Mouse (Mus musculus): ENCODE data around the gene Arhgap17. TPM values are rescaled to one million over a fixed set of nuclear protein-coding genes. Genes with fewer than 3 reads are reported as not detected.

Arhgap17 gene
- total and polyA plus RNA-seq, 3 experiments, result 21.1 to 133 (median 80.8) TPM

DNA sequence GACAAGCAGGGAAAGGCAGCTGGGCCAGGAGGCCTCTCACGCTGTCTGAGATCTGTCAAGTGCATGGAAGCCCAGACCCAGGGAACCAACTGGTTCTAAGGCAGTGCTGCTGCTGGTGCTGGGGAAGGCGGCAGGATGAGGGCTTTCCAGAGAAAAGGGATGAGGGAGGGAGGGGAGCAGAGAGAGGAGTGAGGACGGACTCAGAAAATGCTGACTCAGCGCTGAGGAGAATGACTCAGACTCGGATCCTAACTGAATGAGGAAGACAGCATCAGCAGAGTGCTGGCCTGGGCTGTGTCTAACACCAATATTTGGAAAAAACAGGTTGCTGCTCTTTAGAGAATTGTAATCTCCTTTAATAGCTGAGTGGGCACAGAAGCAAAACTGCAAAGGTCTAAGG, 57.9 kb downstream of the Arhgap17 start:
- Histone ChIP-seq H3K4me1 (ENCODE audit: insufficient read depth, low read depth, low read length) (peaks cover 16% of the 10 kb centered on the region), H3K4me3 (ENCODE audit: low read depth, low read length) (no peak overlapping the region), H3K27me3 (ENCODE audit: insufficient read depth, low read length) (no peaks in the 10 kb centered on the region), H3K9me3 (replicated peaks) (no peaks in the 10 kb centered on the region), H3K36me3 (replicated peaks) (peaks cover 95% of the 10 kb centered on the region)
- ATAC-seq (ENCODE audit: extremely low read depth, insufficient number of reproducible peaks, low FRiP score, poor library complexity, severe bottlenecking) (peak; percentile 49; the same call in 1 of the 2 replicates), DNase-seq (ENCODE audit: low spot score) (no peak)
- no peak for TF ChIP-seq POLR2AphosphoS5 (IDR thresholded peaks at IDR 0.05; ENCODE audit: insufficient replicate concordance, low read depth, low read length)
- no peak for TF ChIP-seq GATA1 (IDR thresholded peaks at IDR 0.05; ENCODE audit: borderline replicate concordance, low read length)
- no peak for TF ChIP-seq CTCF (IDR thresholded peaks at IDR 0.05; ENCODE audit: low read depth, low read length)
- TF ChIP-seq TAL1 (conservative IDR thresholded peaks at IDR 0.05; ENCODE audit: low read depth, low read length), result no peak
- no peak for TF ChIP-seq GATA2 (IDR thresholded peaks at IDR 0.05; ENCODE audit: borderline replicate concordance, low read depth, low read length)

DNA sequence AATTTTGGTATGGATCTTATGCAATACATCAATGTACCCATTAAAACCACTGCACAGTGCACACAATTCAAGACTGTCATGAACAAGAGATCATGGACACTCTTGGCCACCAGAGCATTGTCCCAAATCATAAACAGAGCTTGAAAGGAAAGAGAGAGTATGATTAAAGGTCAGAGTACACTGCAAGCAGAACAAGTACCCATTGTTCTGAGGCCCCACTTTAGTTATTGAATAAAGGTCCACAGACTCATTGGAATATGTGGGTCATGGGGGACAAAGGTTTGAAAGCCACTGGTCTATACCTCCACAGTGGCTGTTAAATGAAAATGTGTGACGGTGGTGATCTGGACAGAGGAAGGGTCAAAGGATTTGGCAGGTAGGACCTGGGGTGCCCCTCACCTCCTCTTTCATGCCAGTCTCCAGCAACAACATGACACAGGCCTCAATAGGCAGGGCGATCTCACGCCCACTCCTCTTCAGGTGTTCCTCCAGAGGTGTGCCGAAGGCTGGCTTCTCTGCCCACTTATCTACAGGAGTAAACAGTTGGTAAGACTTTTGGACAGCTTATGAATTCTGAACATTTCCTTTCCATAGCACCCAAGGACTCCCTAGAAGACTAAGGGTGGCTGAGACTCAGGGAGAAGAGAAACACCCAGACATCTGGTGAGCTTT, 61.7 kb downstream of the Arhgap17 start:
- no peaks in the 10 kb centered on the region for H3K27me3 ChIP-seq (ENCODE audit: insufficient read depth, low read length)
- no peak for DNase-seq (ENCODE audit: low spot score)
- no peak overlapping the region for H3K4me3 ChIP-seq (ENCODE audit: low read depth, low read length)
- peaks cover 15% of the 10 kb centered on the region for H3K4me1 ChIP-seq (ENCODE audit: insufficient read depth, low read depth, low read length)
- H3K36me3 ChIP-seq (replicated peaks), result peaks cover 97% of the 10 kb centered on the region
- TF ChIP-seq GATA2 (IDR thresholded peaks at IDR 0.05; ENCODE audit: borderline replicate concordance, low read depth, low read length) (no peak), GATA1 (IDR thresholded peaks at IDR 0.05; ENCODE audit: borderline replicate concordance, low read length) (no peak), TAL1 (conservative IDR thresholded peaks at IDR 0.05; ENCODE audit: low read depth, low read length) (no peak), POLR2AphosphoS5 (IDR thresholded peaks at IDR 0.05; ENCODE audit: insufficient replicate concordance, low read depth, low read length) (no peak), CTCF (IDR thresholded peaks at IDR 0.05; ENCODE audit: low read depth, low read length) (no peak)
- H3K9me3 ChIP-seq (replicated peaks), result no peaks in the 10 kb centered on the region
- ATAC-seq (ENCODE audit: extremely low read depth, insufficient number of reproducible peaks, low FRiP score, poor library complexity, severe bottlenecking), result no peak

DNA sequence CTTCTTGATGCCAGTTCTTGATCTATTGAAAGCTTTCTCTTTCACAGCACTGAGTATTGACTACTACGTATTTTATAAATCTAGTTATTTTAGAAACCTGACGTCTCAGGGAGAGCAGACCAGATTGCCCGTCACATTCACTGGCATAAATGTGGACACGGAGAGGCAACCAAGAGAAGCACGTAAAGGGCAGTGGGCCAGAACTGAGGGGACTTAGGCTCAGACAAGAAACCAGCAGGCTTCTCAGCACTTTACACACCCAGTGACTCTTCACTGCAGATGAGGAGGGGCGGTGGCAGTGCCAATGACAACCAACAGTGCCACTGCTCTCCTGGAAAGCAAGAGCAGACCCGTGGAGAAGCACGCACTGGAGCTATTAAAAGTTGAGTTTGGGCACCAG, 62.5 kb downstream of the Arhgap17 start:
- TF ChIP-seq GATA2 (IDR thresholded peaks at IDR 0.05; ENCODE audit: borderline replicate concordance, low read depth, low read length) (no peak), POLR2AphosphoS5 (IDR thresholded peaks at IDR 0.05; ENCODE audit: insufficient replicate concordance, low read depth, low read length) (no peak), GATA1 (IDR thresholded peaks at IDR 0.05; ENCODE audit: borderline replicate concordance, low read length) (no peak), CTCF (IDR thresholded peaks at IDR 0.05; ENCODE audit: low read depth, low read length) (no peak), TAL1 (conservative IDR thresholded peaks at IDR 0.05; ENCODE audit: low read depth, low read length) (no peak)
- Histone ChIP-seq H3K4me1 (ENCODE audit: insufficient read depth, low read depth, low read length) (peaks cover 8% of the 10 kb centered on the region), H3K36me3 (replicated peaks) (peaks cover 97% of the 10 kb centered on the region), H3K27me3 (ENCODE audit: insufficient read depth, low read length) (no peaks in the 10 kb centered on the region), H3K4me3 (ENCODE audit: low read depth, low read length) (no peak overlapping the region), H3K9me3 (replicated peaks) (no peaks in the 10 kb centered on the region)
- DNase-seq (ENCODE audit: low spot score), result no peak
- no peak for ATAC-seq (ENCODE audit: extremely low read depth, insufficient number of reproducible peaks, low FRiP score, poor library complexity, severe bottlenecking)

DNA sequence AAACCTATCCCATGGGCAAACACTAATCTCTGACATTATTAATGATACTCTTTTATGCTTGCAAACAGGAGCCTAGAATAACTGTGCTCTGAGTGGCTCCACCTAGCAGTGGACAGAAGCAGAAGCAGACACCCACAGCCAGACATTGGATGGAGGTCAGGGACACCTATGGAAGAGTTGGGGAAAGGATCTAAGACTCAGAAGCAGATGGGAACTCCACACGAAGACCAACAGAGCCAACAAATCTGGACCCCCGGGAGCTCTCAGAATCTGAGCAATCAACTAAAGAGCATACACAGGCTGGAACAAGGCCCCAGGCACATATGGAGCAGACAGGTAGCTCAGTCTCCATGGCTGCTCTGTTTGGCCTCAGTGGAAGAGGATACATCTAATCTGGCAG, 64.3 kb downstream of the Arhgap17 start:
- ATAC-seq (ENCODE audit: extremely low read depth, insufficient number of reproducible peaks, low FRiP score, poor library complexity, severe bottlenecking) (no peak), DNase-seq (ENCODE audit: low spot score) (no peak)
- no peak overlapping the region for H3K4me3 ChIP-seq (ENCODE audit: low read depth, low read length)
- H3K4me1 ChIP-seq (ENCODE audit: insufficient read depth, low read depth, low read length), result no peaks in the 10 kb centered on the region
- no peaks in the 10 kb centered on the region for H3K27me3 ChIP-seq (ENCODE audit: insufficient read depth, low read length)
- TF ChIP-seq GATA2 (IDR thresholded peaks at IDR 0.05; ENCODE audit: borderline replicate concordance, low read depth, low read length) (no peak), CTCF (IDR thresholded peaks at IDR 0.05; ENCODE audit: low read depth, low read length) (no peak), TAL1 (conservative IDR thresholded peaks at IDR 0.05; ENCODE audit: low read depth, low read length) (no peak), GATA1 (IDR thresholded peaks at IDR 0.05; ENCODE audit: borderline replicate concordance, low read length) (no peak), POLR2AphosphoS5 (IDR thresholded peaks at IDR 0.05; ENCODE audit: insufficient replicate concordance, low read depth, low read length) (no peak)
- H3K9me3 ChIP-seq (replicated peaks), result no peaks in the 10 kb centered on the region
- peaks cover 85% of the 10 kb centered on the region for H3K36me3 ChIP-seq (replicated peaks)

DNA sequence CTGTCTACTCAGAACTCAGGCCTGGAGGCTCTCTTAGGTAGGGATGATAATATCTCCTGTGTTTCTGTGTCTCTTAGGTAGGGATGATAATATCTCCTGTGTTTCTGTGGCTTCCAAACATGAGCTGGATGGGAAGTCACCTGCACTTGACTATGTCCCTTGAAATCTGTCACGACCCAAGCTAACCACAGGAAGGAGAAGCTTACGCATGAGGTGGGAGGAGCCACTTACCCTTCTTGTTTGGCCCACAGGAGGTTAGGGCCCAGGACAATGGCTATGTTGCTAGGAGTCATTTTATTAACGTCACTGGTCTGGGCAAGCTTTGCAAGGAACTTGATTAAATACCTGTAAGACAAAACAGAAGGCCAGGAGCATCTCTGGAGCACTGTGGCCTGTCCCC, 69.5 kb downstream of the Arhgap17 start:
- TF ChIP-seq GATA2 (IDR thresholded peaks at IDR 0.05; ENCODE audit: borderline replicate concordance, low read depth, low read length) (no peak), POLR2AphosphoS5 (IDR thresholded peaks at IDR 0.05; ENCODE audit: insufficient replicate concordance, low read depth, low read length) (no peak), TAL1 (conservative IDR thresholded peaks at IDR 0.05; ENCODE audit: low read depth, low read length) (no peak), CTCF (IDR thresholded peaks at IDR 0.05; ENCODE audit: low read depth, low read length) (no peak), GATA1 (IDR thresholded peaks at IDR 0.05; ENCODE audit: borderline replicate concordance, low read length) (no peak)
- ATAC-seq (ENCODE audit: extremely low read depth, insufficient number of reproducible peaks, low FRiP score, poor library complexity, severe bottlenecking), result no peak

DNA sequence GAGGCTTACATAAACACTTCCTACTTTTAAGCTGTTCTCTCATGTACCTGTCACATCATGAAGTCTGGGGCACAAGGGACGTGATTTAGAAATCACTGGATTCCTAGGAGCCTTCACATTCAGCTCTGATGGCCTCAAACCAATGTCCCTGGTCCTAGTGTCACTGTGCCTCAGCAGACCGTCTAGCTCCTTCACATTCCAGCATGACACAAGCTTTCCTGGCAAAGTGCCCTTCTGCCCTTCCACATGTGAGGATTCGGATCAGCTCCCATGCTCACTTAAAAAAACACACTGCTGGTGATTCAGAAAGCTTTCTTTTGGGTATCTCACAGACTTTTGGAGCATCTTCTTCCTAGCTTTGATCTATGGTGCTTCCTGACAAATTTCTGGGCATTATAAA, 71.5 kb downstream of the Arhgap17 start:
- Histone ChIP-seq H3K36me3 (replicated peaks) (peaks cover 82% of the 10 kb centered on the region), H3K9me3 (replicated peaks) (no peaks in the 10 kb centered on the region), H3K4me3 (ENCODE audit: low read depth, low read length) (no peak overlapping the region), H3K4me1 (ENCODE audit: insufficient read depth, low read depth, low read length) (no peaks in the 10 kb centered on the region), H3K27me3 (ENCODE audit: insufficient read depth, low read length) (no peaks in the 10 kb centered on the region)
- TF ChIP-seq TAL1 (conservative IDR thresholded peaks at IDR 0.05; ENCODE audit: low read depth, low read length) (no peak), POLR2AphosphoS5 (IDR thresholded peaks at IDR 0.05; ENCODE audit: insufficient replicate concordance, low read depth, low read length) (no peak), GATA2 (IDR thresholded peaks at IDR 0.05; ENCODE audit: borderline replicate concordance, low read depth, low read length) (no peak), GATA1 (IDR thresholded peaks at IDR 0.05; ENCODE audit: borderline replicate concordance, low read length) (no peak), CTCF (IDR thresholded peaks at IDR 0.05; ENCODE audit: low read depth, low read length) (no peak)
- no peak for DNase-seq (ENCODE audit: low spot score)
- no peak for ATAC-seq (ENCODE audit: extremely low read depth, insufficient number of reproducible peaks, low FRiP score, poor library complexity, severe bottlenecking)

More for the DNA sequence above, 69.5 kb downstream of the Arhgap17 start:
- Histone ChIP-seq H3K4me3 (ENCODE audit: low read depth, low read length) (no peak overlapping the region), H3K36me3 (replicated peaks) (peaks cover 83% of the 10 kb centered on the region), H3K9me3 (replicated peaks) (no peaks in the 10 kb centered on the region), H3K27me3 (ENCODE audit: insufficient read depth, low read length) (no peaks in the 10 kb centered on the region), H3K4me1 (ENCODE audit: insufficient read depth, low read depth, low read length) (no peaks in the 10 kb centered on the region)
- no peak for DNase-seq (ENCODE audit: low spot score)
